Mouse (Mus musculus): Measurements from ENCODE around the gene Pla1a. TPM values are rescaled to one million over a fixed set of nuclear protein-coding genes. Genes with fewer than 3 reads are reported as not detected.

The Pla1a gene
- total RNA-seq, 2 experiments from 2014 or later, result 1.5 to 2.5 TPM

GRCm38 (mm10) chr16:38445046-38445445 is 12.1 kb upstream of the Pla1a start:
- DNase-seq (ENCODE audit: extremely low spot score in 1 of 2, low spot score in 2 of 2), result no peak
- intact Hi-C loops (cut with DNase I), result no loop called here
- TF ChIP-seq CTCF (IDR thresholded peaks at IDR 0.05), result no peak
- Histone ChIP-seq H3K27ac (no peak overlapping the region), H3K4me3 (no peak overlapping the region)

- intact Hi-C loops (cut with DNase I), result no loop called here
- DNase-seq (ENCODE audit: extremely low spot score in 1 of 2, low spot score in 2 of 2), result no peak
- no peak for TF ChIP-seq CTCF (IDR thresholded peaks at IDR 0.05)
Measured at GRCm38 (mm10) chr16:38443721-38444464, 10.9 kb upstream of the Pla1a start.

GRCm38 (mm10) chr16:38442216-38442615 is 9.3 kb upstream of the Pla1a start:
- no peak for TF ChIP-seq CTCF (IDR thresholded peaks at IDR 0.05)
- intact Hi-C loops (cut with DNase I), result no loop called here
- DNase-seq (ENCODE audit: extremely low spot score in 1 of 2, low spot score in 2 of 2), result no peak
- H3K4me3 ChIP-seq, result no peak overlapping the region
- H3K27ac ChIP-seq, result no peak overlapping the region

More at GRCm38 (mm10) chr16:38443721-38444464, 10.9 kb upstream of the Pla1a start:
- H3K4me3 ChIP-seq, result no peak overlapping the region
- H3K27ac ChIP-seq, result no peak overlapping the region

GRCm38 (mm10) chr16:38441611-38442010 is 8.7 kb upstream of the Pla1a start:
- H3K4me3 ChIP-seq, result no peak overlapping the region
- no peak overlapping the region for H3K27ac ChIP-seq
- no peak for DNase-seq (ENCODE audit: extremely low spot score in 1 of 2, low spot score in 2 of 2)
- intact Hi-C loops (cut with DNase I), result no loop called here
- TF ChIP-seq CTCF (IDR thresholded peaks at IDR 0.05), result no peak

- intact Hi-C loops (cut with DNase I), result no loop called here
- TF ChIP-seq CTCF (IDR thresholded peaks at IDR 0.05), result no peak
- no peak for DNase-seq (ENCODE audit: extremely low spot score in 1 of 2, low spot score in 2 of 2)
- H3K27ac ChIP-seq, result no peak overlapping the region
- no peak overlapping the region for H3K4me3 ChIP-seq
Measured at GRCm38 (mm10) chr16:38440403-38440802, 7.5 kb upstream of the Pla1a start.

- no peak overlapping the region for H3K27ac ChIP-seq
- no peak for TF ChIP-seq CTCF (IDR thresholded peaks at IDR 0.05)
- no peak for DNase-seq (ENCODE audit: extremely low spot score in 1 of 2, low spot score in 2 of 2)
- no peak overlapping the region for H3K4me3 ChIP-seq
- intact Hi-C loops (cut with DNase I), result no loop called here
Measured at GRCm38 (mm10) chr16:38439190-38439589, 6.2 kb upstream of the Pla1a start.

GRCm38 (mm10) chr16:38434295-38434795 is 1.4 kb upstream of the Pla1a start:
- no peak overlapping the region for H3K27ac ChIP-seq
- TF ChIP-seq CTCF (IDR thresholded peaks at IDR 0.05), result no peak
- no peak overlapping the region for H3K4me3 ChIP-seq
- DNase-seq (ENCODE audit: extremely low spot score in 1 of 2, low spot score in 2 of 2), result no peak
- intact Hi-C loops (cut with DNase I), result no loop called here

- no peak for DNase-seq (ENCODE audit: extremely low spot score in 1 of 2, low spot score in 2 of 2)
- intact Hi-C loops (cut with DNase I), result no loop called here
Measured at GRCm38 (mm10) chr16:38433514-38433913, 569 bp upstream of the Pla1a start.

GRCm38 (mm10) chr16:38431446-38432185 is 1.3 kb downstream of the Pla1a start:
- no peak for DNase-seq (ENCODE audit: extremely low spot score in 1 of 2, low spot score in 2 of 2)
- Histone ChIP-seq H3K27ac (no peak overlapping the region), H3K4me3 (no peak overlapping the region)
- no peak for TF ChIP-seq CTCF (IDR thresholded peaks at IDR 0.05)
- intact Hi-C loops (cut with DNase I), result no loop called here

More at GRCm38 (mm10) chr16:38433514-38433913, 569 bp upstream of the Pla1a start:
- Histone ChIP-seq H3K4me3 (no peak overlapping the region), H3K27ac (no peak overlapping the region)
- no peak for TF ChIP-seq CTCF (IDR thresholded peaks at IDR 0.05)

GRCm38 (mm10) chr16:38425799-38426198 is 7.1 kb downstream of the Pla1a start:
- no peak overlapping the region for H3K27ac ChIP-seq
- TF ChIP-seq CTCF (IDR thresholded peaks at IDR 0.05), result no peak
- intact Hi-C loops (cut with DNase I), result no loop called here
- no peak overlapping the region for H3K4me3 ChIP-seq
- DNase-seq (ENCODE audit: extremely low spot score in 1 of 2, low spot score in 2 of 2), result no peak

GRCm38 (mm10) chr16:38425374-38425773 is 7.6 kb downstream of the Pla1a start:
- no peak for DNase-seq (ENCODE audit: extremely low spot score in 1 of 2, low spot score in 2 of 2)
- no peak for TF ChIP-seq CTCF (IDR thresholded peaks at IDR 0.05)
- intact Hi-C loops (cut with DNase I), result no loop called here
- H3K4me3 ChIP-seq, result no peak overlapping the region
- H3K27ac ChIP-seq, result no peak overlapping the region

- no peak for TF ChIP-seq CTCF (IDR thresholded peaks at IDR 0.05)
- Histone ChIP-seq H3K4me3 (no peak overlapping the region), H3K27ac (no peak overlapping the region)
- DNase-seq (ENCODE audit: extremely low spot score in 1 of 2, low spot score in 2 of 2), result no peak
- intact Hi-C loops (cut with DNase I), result no loop called here
Measured at GRCm38 (mm10) chr16:38414953-38415352, 18.0 kb downstream of the Pla1a start.
